Mouse (Mus musculus): ENCODE results near the gene Cbln1.

Gene Cbln1

GRCm38 (mm10) chr8:87472271-87473236 lies at the start of gene Cbln1:
TSS of gene Cbln1 (minus strand) at chr8:87472609.
- peak; percentile 34 for DNase-seq

GRCm38 (mm10) chr8:87517132-87517531 lies 44.7 kb upstream of the Cbln1 start:
- DNase-seq: no peak

GRCm38 (mm10) chr8:87513796-87514195 lies 41.4 kb upstream of the Cbln1 start:
- DNase-seq: no peak

- DNase-seq: no peak
Measured at GRCm38 (mm10) chr8:87513350-87513749, 40.9 kb upstream of the Cbln1 start.

- no peak for DNase-seq
Measured at GRCm38 (mm10) chr8:87512636-87513035, 40.2 kb upstream of the Cbln1 start.

GRCm38 (mm10) chr8:87507046-87507445 lies 34.6 kb upstream of the Cbln1 start:
- DNase-seq: no peak

GRCm38 (mm10) chr8:87504441-87504840 lies 32.0 kb upstream of the Cbln1 start:
- DNase-seq: no peak

GRCm38 (mm10) chr8:87502684-87503083 lies 30.3 kb upstream of the Cbln1 start:
- no peak for DNase-seq

GRCm38 (mm10) chr8:87497641-87498040 lies 25.2 kb upstream of the Cbln1 start:
- no peak for DNase-seq

- no peak for DNase-seq
Measured at GRCm38 (mm10) chr8:87496511-87496910, 24.1 kb upstream of the Cbln1 start.

- DNase-seq: no peak
Measured at GRCm38 (mm10) chr8:87494862-87495261, 22.5 kb upstream of the Cbln1 start.

GRCm38 (mm10) chr8:87489841-87490415 lies 17.5 kb upstream of the Cbln1 start:
- no peak for DNase-seq

GRCm38 (mm10) chr8:87481396-87481795 lies 9.0 kb upstream of the Cbln1 start:
- no peak for DNase-seq

- DNase-seq: no peak
Measured at GRCm38 (mm10) chr8:87478221-87478620, 5.8 kb upstream of the Cbln1 start.

- no peak for DNase-seq
Measured at GRCm38 (mm10) chr8:87477102-87477645, 4.8 kb upstream of the Cbln1 start.

GRCm38 (mm10) chr8:87475551-87475950 lies 3.1 kb upstream of the Cbln1 start:
- no peak for DNase-seq

GRCm38 (mm10) chr8:87474379-87474778 lies 2.0 kb upstream of the Cbln1 start:
- DNase-seq: no peak

GRCm38 (mm10) chr8:87473940-87474339 lies 1.5 kb upstream of the Cbln1 start:
- DNase-seq: no peak

GRCm38 (mm10) chr8:87473314-87473713 lies 905 bp upstream of the Cbln1 start:
- DNase-seq: no peak

- DNase-seq: no peak
Measured at GRCm38 (mm10) chr8:87471603-87472270, 672 bp downstream of the Cbln1 start.

- DNase-seq: no peak
Measured at GRCm38 (mm10) chr8:87470834-87471602, 1.4 kb downstream of the Cbln1 start.
